Mouse (Mus musculus): ENCODE measurements around the gene Pop7. TPM values are rescaled to one million over a fixed set of nuclear protein-coding genes. Genes with fewer than 3 reads are reported as not detected.

The Pop7 gene
- polyA plus RNA-seq, 1 experiment from 2014 or later = 74.0 TPM

GRCm38 (mm10) chr5:137525511-137525910 is 23.2 kb upstream of the Pop7 start:
- H3K36me3 ChIP-seq = peaks cover 95% of the 10 kb centered on the region
- H3K9ac ChIP-seq (replicated peaks) = no peak overlapping the region
- WGBS = 76% methylated on average over 16 of the region's 16 CpGs
- no peak overlapping the region for H3K4me2 ChIP-seq (replicated peaks)
- H3K9me3 ChIP-seq = no peaks in the 10 kb centered on the region
- H3K4me1 ChIP-seq (replicated peaks) = peaks cover 51% of the 10 kb centered on the region
- no peaks in the 10 kb centered on the region for H3K27me3 ChIP-seq
- H3K4me3 ChIP-seq (replicated peaks) = no peak overlapping the region
- ATAC-seq = no peak
- H3K27ac ChIP-seq = peak overlapping the region; percentile 35; the same call in 1 of the 2 replicates

GRCm38 (mm10) chr5:137524671-137525070 is 22.4 kb upstream of the Pop7 start:
- H3K4me1 ChIP-seq (replicated peaks) = peaks cover 43% of the 10 kb centered on the region
- H3K4me3 ChIP-seq (replicated peaks) = no peak overlapping the region
- WGBS = 91% methylated on average over 13 of the region's 13 CpGs
- H3K36me3 ChIP-seq = peaks cover 99% of the 10 kb centered on the region
- H3K9ac ChIP-seq (replicated peaks) = no peak overlapping the region
- no peak overlapping the region for H3K4me2 ChIP-seq (replicated peaks)
- no peak for ATAC-seq
- H3K27ac ChIP-seq = peak overlapping the region; percentile 35
- no peaks in the 10 kb centered on the region for H3K9me3 ChIP-seq
- no peaks in the 10 kb centered on the region for H3K27me3 ChIP-seq

GRCm38 (mm10) chr5:137524251-137524515 is 21.9 kb upstream of the Pop7 start:
- Histone ChIP-seq H3K9me3 (no peaks in the 10 kb centered on the region), H3K36me3 (peaks cover 99% of the 10 kb centered on the region), H3K27me3 (no peaks in the 10 kb centered on the region), H3K4me3 (replicated peaks) (no peak overlapping the region), H3K4me2 (replicated peaks) (no peak overlapping the region), H3K27ac (peak overlapping the region; percentile 35; the same call in 1 of the 2 replicates), H3K4me1 (replicated peaks) (peaks cover 38% of the 10 kb centered on the region), H3K9ac (replicated peaks) (no peak overlapping the region)
- ATAC-seq = no peak
- 82% methylated on average over 8 of the region's 8 CpGs for WGBS

- Histone ChIP-seq H3K9me3 (no peaks in the 10 kb centered on the region), H3K27me3 (no peaks in the 10 kb centered on the region), H3K9ac (replicated peaks) (no peak overlapping the region), H3K4me1 (replicated peaks) (peaks cover 32% of the 10 kb centered on the region), H3K4me2 (replicated peaks) (no peak overlapping the region), H3K27ac (peak overlapping the region; percentile 7), H3K36me3 (peaks cover 99% of the 10 kb centered on the region), H3K4me3 (replicated peaks) (no peak overlapping the region)
- 82% methylated on average over 25 of the region's 25 CpGs for WGBS
- ATAC-seq = no peak
Measured at GRCm38 (mm10) chr5:137523396-137524250, 21.3 kb upstream of the Pop7 start.

- Histone ChIP-seq H3K4me3 (replicated peaks) (no peak overlapping the region), H3K27ac (peak overlapping the region; percentile 44; the same call in 1 of the 2 replicates), H3K36me3 (peaks cover 97% of the 10 kb centered on the region), H3K9ac (replicated peaks) (0 out of 2 replicates have a peak overlapping the region, but pooled peaks have one; percentile 14), H3K4me2 (replicated peaks) (no peak overlapping the region), H3K4me1 (replicated peaks) (peaks cover 26% of the 10 kb centered on the region), H3K27me3 (no peaks in the 10 kb centered on the region), H3K9me3 (no peaks in the 10 kb centered on the region)
- no peak for ATAC-seq
- 75% methylated on average over 10 of the region's 11 CpGs for WGBS
Measured at GRCm38 (mm10) chr5:137522711-137523110, 20.4 kb upstream of the Pop7 start.

GRCm38 (mm10) chr5:137521861-137522260 is 19.5 kb upstream of the Pop7 start:
- Histone ChIP-seq H3K4me2 (replicated peaks) (no peak overlapping the region), H3K4me1 (replicated peaks) (peaks cover 25% of the 10 kb centered on the region), H3K9ac (replicated peaks) (no peak overlapping the region), H3K4me3 (replicated peaks) (no peak overlapping the region), H3K36me3 (peaks cover 93% of the 10 kb centered on the region), H3K9me3 (no peaks in the 10 kb centered on the region), H3K27ac (no peak overlapping the region), H3K27me3 (no peaks in the 10 kb centered on the region)
- 82% methylated on average over 9 of the region's 9 CpGs for WGBS
- ATAC-seq = no peak

GRCm38 (mm10) chr5:137519691-137520550 is 17.6 kb upstream of the Pop7 start:
- peaks cover 14% of the 10 kb centered on the region for H3K4me1 ChIP-seq (replicated peaks)
- 92% methylated on average over 27 of the region's 27 CpGs for WGBS
- ATAC-seq = no peak
- H3K27me3 ChIP-seq = no peaks in the 10 kb centered on the region
- no peak overlapping the region for H3K4me3 ChIP-seq (replicated peaks)
- no peak overlapping the region; the same call in 1 of the 2 replicates for H3K9ac ChIP-seq (replicated peaks)
- no peaks in the 10 kb centered on the region for H3K9me3 ChIP-seq
- no peak overlapping the region for H3K27ac ChIP-seq
- H3K4me2 ChIP-seq (replicated peaks) = no peak overlapping the region
- H3K36me3 ChIP-seq = peaks cover 75% of the 10 kb centered on the region

- no peak within 1 kb of the TSS for H3K27ac ChIP-seq
- peak; percentile 31 for ATAC-seq
- no peak within 1 kb of the TSS for H3K4me2 ChIP-seq (replicated peaks)
- H3K9ac ChIP-seq (replicated peaks) = no peak within 1 kb of the TSS
- no peaks in the 10 kb centered on the region for H3K27me3 ChIP-seq
- H3K36me3 ChIP-seq = peaks cover 68% of the 10 kb centered on the region
- no peaks in the 10 kb centered on the region for H3K9me3 ChIP-seq
- peaks cover 29% of the 10 kb centered on the region for H3K4me1 ChIP-seq (replicated peaks)
- 78% methylated on average over 5 of the region's 5 CpGs for WGBS
- no peak within 1 kb of the TSS for H3K4me3 ChIP-seq (replicated peaks)
Measured at GRCm38 (mm10) chr5:137518436-137518835, 16.1 kb upstream of the Pop7 start, which contains the start of gene Gigyf1. Gigyf1 (plus strand) TSS chr5:137518548.

- Histone ChIP-seq H3K36me3 (peaks cover 32% of the 10 kb centered on the region), H3K4me2 (replicated peaks) (no peak overlapping the region), H3K27me3 (no peaks in the 10 kb centered on the region), H3K9me3 (no peaks in the 10 kb centered on the region), H3K27ac (no peak overlapping the region), H3K4me3 (replicated peaks) (no peak overlapping the region), H3K4me1 (replicated peaks) (peaks cover 53% of the 10 kb centered on the region), H3K9ac (replicated peaks) (peak overlapping the region; percentile 100; the same call in 1 of the 2 replicates)
- no peak for ATAC-seq
- WGBS = 94% methylated on average over 3 of the region's 3 CpGs
Measured at GRCm38 (mm10) chr5:137514811-137515210, 12.5 kb upstream of the Pop7 start.

- peaks cover 25% of the 10 kb centered on the region for H3K36me3 ChIP-seq
- WGBS = 82% methylated on average over 12 of the region's 12 CpGs
- no peak overlapping the region for H3K4me3 ChIP-seq (replicated peaks)
- H3K4me1 ChIP-seq (replicated peaks) = peaks cover 53% of the 10 kb centered on the region
- no peaks in the 10 kb centered on the region for H3K27me3 ChIP-seq
- H3K4me2 ChIP-seq (replicated peaks) = peak overlapping the region; percentile 97
- H3K9me3 ChIP-seq = no peaks in the 10 kb centered on the region
- H3K9ac ChIP-seq (replicated peaks) = peak overlapping the region; percentile 100
- ATAC-seq = no peak
- H3K27ac ChIP-seq = no peak overlapping the region
Measured at GRCm38 (mm10) chr5:137513951-137514721, 11.8 kb upstream of the Pop7 start.

GRCm38 (mm10) chr5:137512847-137513794 is 10.8 kb upstream of the Pop7 start:
- Histone ChIP-seq H3K4me1 (replicated peaks) (peaks cover 53% of the 10 kb centered on the region), H3K36me3 (peaks cover 15% of the 10 kb centered on the region), H3K4me3 (replicated peaks) (0 out of 2 replicates have a peak overlapping the region, but pooled peaks have one; percentile 97), H3K9ac (replicated peaks) (peak overlapping the region; percentile 100), H3K27ac (no peak overlapping the region), H3K4me2 (replicated peaks) (peak overlapping the region; percentile 97), H3K27me3 (no peaks in the 10 kb centered on the region), H3K9me3 (no peaks in the 10 kb centered on the region)
- ATAC-seq = peak; percentile 61; the same call in 1 of the 2 replicates
- 83% methylated on average over 11 of the region's 11 CpGs for WGBS
